Mouse (Mus musculus) hindbrain, embryonic 13.5 days (tissue): ENCODE measurements around the gene Hsf2. TPM values are rescaled to one million over a fixed set of nuclear protein-coding genes. Genes with fewer than 3 reads are reported as not detected.
"Not testable (repeated sequence)": the region's sequence is repeated elsewhere in the genome, so short reads cannot be mapped to it uniquely, and the experiment has no call there.

Experiments used
- ATAC-seq: fragments of 200-750 bp; cut with Nextera tagmentation; 2 replicates; pipeline ENCODE4 v1.8.0; 2017; ENCODE audit warnings: moderate TSS enrichment; ENCODE audit not compliant: low FRiP score
- H3K27ac ChIP-seq: fragments of 300-500 bp; sonication (generic); 2 replicates; pipeline ENCODE4 v1.5.1; 2015; ENCODE audit warnings: inconsistent platforms, mild to moderate bottlenecking, moderate library complexity
- H3K27me3 ChIP-seq: fragments of 300-500 bp; sonication (generic); 2 replicates; pipeline ENCODE4 v1.6.1; 2015; ENCODE audit warnings: mild to moderate bottlenecking, inconsistent platforms
- H3K36me3 ChIP-seq: fragments of 300-500 bp; sonication (generic); 2 replicates; pipeline ENCODE4 v1.6.1; 2015; ENCODE audit warnings: mild to moderate bottlenecking, inconsistent platforms
- H3K4me1 ChIP-seq: fragments of 300-500 bp; sonication (generic); replicated peaks from 2 replicates; pipeline ENCODE4 v1.6.1; 2015; ENCODE audit warnings: inconsistent platforms
- H3K4me2 ChIP-seq: fragments of 300-500 bp; sonication (generic); 2 replicates; pipeline ENCODE4 v1.6.1; 2015; ENCODE audit warnings: inconsistent platforms, mild to moderate bottlenecking, moderate library complexity
- H3K4me3 ChIP-seq: fragments of 300-500 bp; sonication (generic); 2 replicates; pipeline ENCODE4 v1.5.1; 2015; ENCODE audit warnings: mild to moderate bottlenecking, inconsistent platforms
- H3K9ac ChIP-seq: fragments of 300-500 bp; sonication (generic); 2 replicates; pipeline ENCODE4 v1.6.1; 2015; ENCODE audit warnings: mild to moderate bottlenecking, inconsistent platforms
- H3K9me3 ChIP-seq: fragments of 300-500 bp; sonication (generic); 2 replicates; pipeline ENCODE4 v1.6.1; 2016; ENCODE audit warnings: inconsistent platforms
- WGBS: fragments of 180-500 bp; shearing (Covaris S2); methylation state at CpG from one replicate; pipeline ENCODE4 v1.1.7; 2015; 5-methylcytosine and 5-hydroxymethylcytosine counted together
- polyA plus RNA-seq: library from polyadenylated mRNA; unstranded; fragments of >200 nt; fragmentation: Nextera tagmentation; extraction: Ambion mirVana; gene quantifications from 2 replicates; pipeline ENCODE4 v1.2.1, GENCODE M21; 2015

The Hsf2 gene
- polyA plus RNA-seq = 68.3 and 71.5 TPM in 2 replicates

GRCm38 (mm10) chr10:57485908-57486541 lies at the start of gene Hsf2:
Gene Hsf2, plus strand, starts transcription at chr10:57486385.
- Histone ChIP-seq H3K9ac (peak within 1 kb of the TSS; percentile 95), H3K36me3 (peaks cover 3% of the 10 kb centered on the region; the same call in 1 of the 2 replicates), H3K4me2 (peak within 1 kb of the TSS; percentile 76), H3K4me3 (peak within 1 kb of the TSS; percentile 80), H3K4me1 (peaks cover 25% of the 10 kb centered on the region), H3K27me3 (no peaks in the 10 kb centered on the region), H3K9me3 (no peaks in the 10 kb centered on the region), H3K27ac (peak within 1 kb of the TSS; percentile 98)
- 2% methylated on average over 43 of the region's 52 CpGs for WGBS
- ATAC-seq = peak; percentile 100

GRCm38 (mm10) chr10:57437898-57438297 lies 48.3 kb upstream of the Hsf2 start:
- Histone ChIP-seq H3K9ac (no peak overlapping the region), H3K27ac (no peak overlapping the region), H3K4me2 (no peak overlapping the region), H3K9me3 (no peaks in the 10 kb centered on the region), H3K27me3 (no peaks in the 10 kb centered on the region), H3K4me3 (no peak overlapping the region), H3K36me3 (no peaks in the 10 kb centered on the region), H3K4me1 (no peaks in the 10 kb centered on the region)
- WGBS = 85% methylated on average over 2 of the region's 2 CpGs
- peak; percentile 64; the same call in 1 of the 2 replicates for ATAC-seq

- ATAC-seq = no peak
- no peaks in the 10 kb centered on the region for H3K9me3 ChIP-seq
- no peak overlapping the region for H3K9ac ChIP-seq
- H3K27me3 ChIP-seq = no peaks in the 10 kb centered on the region
- no peak overlapping the region for H3K4me3 ChIP-seq
- H3K36me3 ChIP-seq = no peaks in the 10 kb centered on the region
- no peak overlapping the region for H3K4me2 ChIP-seq
- H3K4me1 ChIP-seq = no peaks in the 10 kb centered on the region
- H3K27ac ChIP-seq = no peak overlapping the region
Observed at GRCm38 (mm10) chr10:57441049-57441448, 45.1 kb upstream of the Hsf2 start.

- H3K4me3 ChIP-seq = no peak overlapping the region
- WGBS = 75% methylated on average over 8 of the region's 8 CpGs
Observed at GRCm38 (mm10) chr10:57444392-57444791, 41.8 kb upstream of the Hsf2 start.

GRCm38 (mm10) chr10:57445655-57446054 lies 40.5 kb upstream of the Hsf2 start:
- ATAC-seq = no peak
- no peaks in the 10 kb centered on the region for H3K36me3 ChIP-seq
- H3K4me1 ChIP-seq = no peaks in the 10 kb centered on the region
- H3K4me2 ChIP-seq = no peak overlapping the region
- H3K4me3 ChIP-seq = no peak overlapping the region
- H3K9me3 ChIP-seq = no peaks in the 10 kb centered on the region
- no peak overlapping the region for H3K27ac ChIP-seq
- no peak overlapping the region for H3K9ac ChIP-seq
- WGBS = 86% methylated on average over 1 of the region's 1 CpGs
- H3K27me3 ChIP-seq = no peaks in the 10 kb centered on the region

More at GRCm38 (mm10) chr10:57444392-57444791, 41.8 kb upstream of the Hsf2 start:
- H3K27me3 ChIP-seq = no peaks in the 10 kb centered on the region
- no peaks in the 10 kb centered on the region for H3K9me3 ChIP-seq
- H3K9ac ChIP-seq = no peak overlapping the region
- no peak overlapping the region for H3K4me2 ChIP-seq
- H3K36me3 ChIP-seq = no peaks in the 10 kb centered on the region
- no peaks in the 10 kb centered on the region for H3K4me1 ChIP-seq
- no peak for ATAC-seq
- no peak overlapping the region for H3K27ac ChIP-seq

GRCm38 (mm10) chr10:57447657-57448050 lies 38.5 kb upstream of the Hsf2 start:
- Histone ChIP-seq H3K4me2 (no peak overlapping the region), H3K36me3 (no peaks in the 10 kb centered on the region), H3K4me1 (no peaks in the 10 kb centered on the region), H3K9me3 (no peaks in the 10 kb centered on the region), H3K9ac (no peak overlapping the region), H3K27me3 (no peaks in the 10 kb centered on the region), H3K27ac (no peak overlapping the region), H3K4me3 (no peak overlapping the region)
- peak; percentile 53; the same call in 1 of the 2 replicates for ATAC-seq

GRCm38 (mm10) chr10:57448051-57448716 lies 38.0 kb upstream of the Hsf2 start:
- H3K9ac ChIP-seq = no peak overlapping the region
- WGBS = 6% methylated on average over 19 of the region's 19 CpGs

GRCm38 (mm10) chr10:57463298-57463697 lies 22.9 kb upstream of the Hsf2 start:
- not testable (repeated sequence) for H3K4me1 ChIP-seq, H3K27ac ChIP-seq, H3K9ac ChIP-seq, H3K27me3 ChIP-seq, H3K4me3 ChIP-seq, H3K36me3 ChIP-seq, H3K9me3 ChIP-seq, ATAC-seq, H3K4me2 ChIP-seq
- WGBS = 30% methylated on average over 10 of the region's 10 CpGs

More at GRCm38 (mm10) chr10:57448051-57448716, 38.0 kb upstream of the Hsf2 start:
- H3K4me2 ChIP-seq = peak overlapping the region; percentile 37
- H3K4me1 ChIP-seq = no peaks in the 10 kb centered on the region
- ATAC-seq = peak; percentile 72
- peak overlapping the region; percentile 24 for H3K4me3 ChIP-seq
- no peaks in the 10 kb centered on the region for H3K9me3 ChIP-seq
- no peak overlapping the region for H3K27ac ChIP-seq
- no peaks in the 10 kb centered on the region for H3K27me3 ChIP-seq
- no peaks in the 10 kb centered on the region for H3K36me3 ChIP-seq

- Histone ChIP-seq H3K4me3 (no peak overlapping the region), H3K27ac (no peak overlapping the region), H3K9me3 (no peaks in the 10 kb centered on the region), H3K9ac (no peak overlapping the region), H3K4me2 (no peak overlapping the region), H3K4me1 (no peaks in the 10 kb centered on the region), H3K36me3 (no peaks in the 10 kb centered on the region), H3K27me3 (no peaks in the 10 kb centered on the region; the same call in 1 of the 2 replicates)
- ATAC-seq = no peak
Observed at GRCm38 (mm10) chr10:57465768-57466167, 20.4 kb upstream of the Hsf2 start.

- H3K4me1 ChIP-seq = no peaks in the 10 kb centered on the region
- H3K4me3 ChIP-seq = no peak overlapping the region
- WGBS = 73% methylated on average over 9 of the region's 9 CpGs
- no peak overlapping the region for H3K4me2 ChIP-seq
- no peaks in the 10 kb centered on the region for H3K9me3 ChIP-seq
- H3K27ac ChIP-seq = no peak overlapping the region
- no peak for ATAC-seq
- H3K27me3 ChIP-seq = no peaks in the 10 kb centered on the region
- no peak overlapping the region for H3K9ac ChIP-seq
- H3K36me3 ChIP-seq = no peaks in the 10 kb centered on the region
Observed at GRCm38 (mm10) chr10:57477121-57477843, 8.9 kb upstream of the Hsf2 start.

GRCm38 (mm10) chr10:57481717-57482116 lies 4.5 kb upstream of the Hsf2 start:
- Histone ChIP-seq H3K4me2 (no peak overlapping the region), H3K4me3 (no peak overlapping the region), H3K9me3 (no peaks in the 10 kb centered on the region), H3K27me3 (no peaks in the 10 kb centered on the region), H3K9ac (no peak overlapping the region), H3K36me3 (no peaks in the 10 kb centered on the region), H3K27ac (no peak overlapping the region), H3K4me1 (no peaks in the 10 kb centered on the region)
- ATAC-seq = no peak
- 30% methylated on average over 5 of the region's 5 CpGs for WGBS

- Histone ChIP-seq H3K27me3 (no peaks in the 10 kb centered on the region), H3K4me3 (no peak overlapping the region), H3K36me3 (no peaks in the 10 kb centered on the region), H3K4me1 (peaks cover 13% of the 10 kb centered on the region), H3K9ac (no peak overlapping the region), H3K27ac (no peak overlapping the region), H3K9me3 (no peaks in the 10 kb centered on the region), H3K4me2 (no peak overlapping the region)
- no peak for ATAC-seq
- 95% methylated on average over 3 of the region's 3 CpGs for WGBS
Observed at GRCm38 (mm10) chr10:57484741-57485140, 1.4 kb upstream of the Hsf2 start.
